Mouse (Mus musculus): ENCODE data around the gene Sap30l.
"Not testable (repeated sequence)": the region's sequence is repeated elsewhere in the genome, so short reads cannot be mapped to it uniquely, and the experiment has no call there.

Gene Sap30l

DNA sequence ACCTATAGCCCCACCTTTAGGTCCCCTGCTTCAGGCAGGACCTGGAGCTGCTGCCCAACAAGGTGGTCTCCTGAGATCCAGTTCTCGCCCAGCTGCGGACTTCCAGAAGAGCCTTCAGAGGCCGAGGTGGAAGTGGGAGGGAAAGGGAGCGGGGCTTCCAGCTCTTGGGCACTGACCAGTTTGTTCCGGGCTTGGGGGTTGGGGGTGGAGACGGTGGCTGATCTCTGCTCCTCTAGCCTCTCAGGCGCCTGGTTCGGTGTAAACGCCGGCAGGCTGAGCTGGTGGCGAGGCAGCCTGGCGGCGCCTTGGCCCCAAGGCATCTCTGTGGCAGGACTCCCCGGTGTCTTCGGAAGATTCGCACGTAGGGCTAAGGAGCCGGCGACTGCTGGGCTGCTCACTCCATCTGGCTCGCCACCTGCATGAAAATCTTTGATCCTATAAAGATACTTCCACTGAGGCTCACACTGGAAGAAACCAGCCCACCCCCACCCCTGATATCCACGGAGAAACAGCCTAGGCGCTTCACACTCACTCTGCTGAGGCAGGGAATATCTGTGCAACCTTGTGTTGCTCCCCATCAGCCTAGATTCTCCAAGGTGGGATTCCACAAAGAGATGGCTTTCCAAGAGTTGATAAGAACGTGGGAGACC, 31.2 kb downstream of the Sap30l start, which contains the start of gene Hand1:
Gene Hand1, minus strand, starts transcription at position 267 of the 650 bp plus-strand sequence.
- DNase-seq, result no peak

DNA sequence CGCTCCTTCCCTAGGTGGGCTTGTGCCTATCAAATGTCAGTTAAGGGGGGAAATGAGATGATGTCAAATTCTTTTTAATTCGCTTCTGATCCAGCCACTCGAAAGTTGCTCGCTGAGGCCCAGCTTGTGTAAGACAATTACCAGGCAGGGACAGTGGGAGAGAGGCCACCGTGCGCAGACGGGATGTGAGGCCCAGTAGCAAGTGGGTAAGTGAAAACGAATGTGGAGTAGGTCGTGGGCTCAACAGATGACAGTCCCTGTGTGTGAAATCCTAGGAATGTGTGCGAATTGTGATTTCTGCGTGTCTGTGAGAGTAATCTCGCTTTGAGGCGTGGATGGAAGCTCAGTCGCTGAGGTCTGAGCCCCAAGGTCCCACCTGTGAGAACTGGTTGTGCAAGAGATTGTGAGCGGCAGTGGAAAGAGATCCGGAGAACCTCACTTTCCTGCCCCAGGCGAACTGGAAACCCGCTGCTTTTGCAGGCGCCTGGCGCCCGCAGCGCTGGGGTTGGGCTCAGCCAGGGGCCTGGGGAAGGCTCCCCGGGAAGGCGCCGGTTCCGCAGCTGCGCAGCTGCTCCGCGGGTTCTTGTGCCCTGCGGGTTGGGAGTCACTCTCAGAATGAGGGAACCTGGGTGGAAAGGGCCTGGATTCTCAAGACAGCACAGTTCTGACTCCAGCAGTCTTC, 32.0 kb downstream of the Sap30l start:
- DNase-seq, result no peak

DNA sequence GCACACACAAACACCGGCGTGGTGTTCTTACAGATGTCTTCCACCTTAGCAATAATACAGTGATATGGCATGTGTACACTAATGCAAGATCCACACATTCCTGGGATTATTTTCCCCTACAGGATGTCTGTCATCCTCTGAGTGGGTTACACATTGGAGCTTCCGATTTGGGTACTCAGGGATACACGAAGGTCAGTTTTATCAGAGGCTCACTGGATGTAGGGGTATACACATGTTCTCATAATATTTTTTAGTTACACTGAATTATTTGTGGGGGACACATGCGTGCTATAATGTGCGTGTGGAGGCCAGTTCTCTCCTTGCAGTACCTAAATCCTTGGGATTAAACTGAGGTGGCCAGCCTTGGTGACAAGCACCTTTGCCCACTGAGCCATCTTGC, 32.6 kb downstream of the Sap30l start:
- no peak for DNase-seq

DNA sequence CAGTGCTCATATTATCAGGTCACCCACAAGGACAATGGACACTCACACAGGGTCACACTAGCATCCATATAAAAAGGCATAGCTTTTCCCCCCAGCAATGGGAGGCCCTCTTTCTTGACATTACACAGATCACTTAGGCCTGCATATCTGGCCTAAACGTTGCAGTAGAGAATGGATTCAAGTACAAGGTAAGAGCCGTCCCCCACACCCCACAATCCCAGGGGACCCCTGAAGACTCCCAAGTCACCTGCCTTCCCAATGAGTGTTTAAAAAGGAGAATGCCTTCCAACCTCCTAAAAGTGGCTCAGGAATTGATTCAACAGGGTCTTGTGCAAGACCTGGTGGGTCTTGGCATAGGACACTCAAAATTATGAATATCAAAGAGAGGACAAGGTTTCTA, 33.9 kb downstream of the Sap30l start:
- DNase-seq, result no peak

DNA sequence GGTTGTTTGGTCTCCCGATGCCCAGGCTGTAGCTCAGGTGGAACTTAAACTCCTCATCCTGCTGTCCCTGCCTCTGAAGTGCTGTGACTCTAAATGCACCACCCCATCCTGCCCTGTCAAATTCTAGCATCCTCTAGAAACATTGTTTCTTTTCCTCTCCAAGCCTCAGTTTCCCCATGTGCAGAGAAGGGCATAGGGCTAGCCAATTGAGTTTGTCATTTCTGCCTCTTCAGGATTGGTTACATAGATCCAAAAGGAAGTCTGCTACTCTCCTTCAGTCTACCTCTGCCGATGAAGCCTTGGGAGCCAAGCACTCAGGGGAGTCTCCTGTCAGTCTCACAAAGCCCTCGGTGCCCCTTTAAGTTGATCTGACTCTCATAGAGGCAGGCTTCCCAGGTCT, 34.5 kb downstream of the Sap30l start:
- DNase-seq, result no peak

DNA sequence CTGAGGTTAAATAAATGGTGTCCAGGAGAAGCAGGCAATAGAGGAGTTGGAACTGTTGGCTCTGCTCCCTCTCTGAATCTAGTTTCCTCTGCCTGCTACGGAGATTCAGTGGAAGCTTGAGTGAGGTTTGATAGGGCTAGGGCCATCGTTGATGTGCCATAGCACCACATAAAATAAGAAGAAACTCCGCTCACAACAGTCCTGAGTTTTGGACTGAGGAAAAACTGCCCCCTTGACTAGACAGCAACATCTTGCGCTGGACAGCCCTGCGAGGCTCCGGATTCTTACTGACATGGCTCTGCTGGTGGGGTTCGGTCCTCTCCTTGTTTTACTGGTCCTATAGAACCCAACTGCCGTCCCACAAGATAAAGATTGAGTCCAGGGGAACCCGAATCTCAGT, 35.0 kb downstream of the Sap30l start:
- no peak for DNase-seq

DNA sequence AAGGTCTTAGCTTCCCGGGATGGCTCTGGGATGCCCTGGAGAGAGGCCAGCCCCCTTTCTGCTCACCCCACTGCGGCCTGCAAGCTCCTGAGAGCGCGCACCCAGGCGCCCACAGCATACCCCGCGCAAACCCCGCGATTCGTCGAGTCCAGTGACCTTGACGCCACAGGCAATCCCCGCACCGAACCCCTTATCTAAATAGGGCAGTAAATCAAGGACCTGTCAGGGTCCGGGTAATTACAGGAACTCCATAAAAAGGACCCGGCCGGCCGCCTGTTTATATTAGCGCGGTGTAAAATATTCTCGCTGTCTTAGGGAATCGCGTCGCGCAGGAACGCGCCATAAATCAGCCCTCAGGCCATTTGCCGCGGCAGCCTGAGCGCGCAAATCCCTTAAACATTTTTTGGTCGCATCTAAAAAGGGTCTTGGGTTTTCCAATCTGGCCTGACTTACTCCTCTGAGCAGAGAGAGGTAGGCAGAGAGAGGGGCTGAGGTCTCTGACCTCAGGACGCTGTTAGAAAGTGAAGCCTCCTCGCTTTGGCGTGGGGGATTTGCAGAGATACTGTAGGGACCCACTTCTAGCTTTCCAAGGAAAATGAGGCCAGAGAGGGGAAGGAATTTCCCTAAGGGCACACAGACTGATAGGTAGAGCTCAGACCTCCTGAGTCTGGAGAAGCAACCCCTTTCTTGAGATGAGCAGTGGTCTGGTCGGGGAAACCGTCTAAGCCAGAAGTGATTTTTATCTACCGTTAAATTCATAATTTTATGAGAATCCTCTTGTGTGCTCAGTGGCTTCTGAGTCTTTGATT, 35.6 kb downstream of the Sap30l start:
- DNase-seq, result no peak

DNA sequence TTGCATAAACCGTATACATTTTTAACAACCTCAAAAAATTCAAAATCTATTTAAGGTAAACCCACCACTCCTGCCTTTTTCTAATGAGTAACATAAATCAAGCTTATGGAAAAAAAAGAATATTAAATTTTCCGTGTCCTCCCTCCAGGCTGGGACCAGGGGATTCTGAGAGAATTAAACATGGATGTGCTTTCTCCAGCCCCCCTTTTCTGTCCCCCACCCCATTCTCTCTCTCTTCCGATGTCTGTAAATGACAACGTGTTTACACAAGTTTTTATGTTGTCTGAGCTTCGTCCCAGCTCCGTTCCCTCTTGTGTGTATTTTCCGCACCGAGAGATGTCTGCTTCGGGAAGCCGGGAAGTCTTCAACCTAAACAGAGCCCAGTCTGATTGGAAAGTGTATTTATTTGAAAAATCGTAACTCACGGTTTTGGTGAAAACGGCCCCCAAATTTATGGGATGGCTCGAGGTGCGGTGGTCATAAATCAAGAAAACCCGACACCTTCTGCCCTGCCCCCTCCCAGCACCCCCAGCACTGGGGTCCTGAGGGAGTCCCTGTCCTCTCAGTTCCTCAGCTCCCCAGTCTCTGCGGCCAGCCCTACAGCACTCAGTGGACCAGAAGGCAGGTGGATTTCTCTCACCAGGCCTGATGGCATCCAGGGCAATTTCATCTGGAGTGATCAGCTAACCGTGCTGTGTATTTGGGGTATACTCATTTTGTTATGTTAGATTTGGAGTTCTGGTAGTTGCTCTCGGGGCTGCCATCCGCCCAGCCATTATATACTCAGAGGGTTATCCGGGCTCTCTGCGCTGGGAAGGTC, 36.6 kb downstream of the Sap30l start:
- no peak for DNase-seq

DNA sequence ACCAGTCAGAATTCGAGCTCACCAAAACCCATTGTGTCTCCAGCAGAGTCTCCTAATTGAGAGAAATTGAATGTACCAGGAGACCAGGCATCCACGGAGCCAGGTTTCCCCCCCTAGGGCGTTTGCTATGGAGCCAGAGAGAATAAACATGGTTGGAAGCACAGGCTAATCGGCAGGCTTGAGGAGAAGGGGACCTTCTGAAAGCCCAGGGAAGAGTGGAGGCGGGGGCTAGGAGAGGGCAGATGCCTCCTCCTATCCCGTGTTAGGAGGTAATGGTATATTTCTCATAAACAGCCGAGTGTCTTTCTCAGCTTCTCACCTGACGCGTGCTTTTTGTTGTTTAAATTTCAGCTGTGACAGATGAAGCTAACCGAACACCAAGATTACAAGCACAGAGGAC, 39.5 kb downstream of the Sap30l start:
- no peak for DNase-seq

DNA sequence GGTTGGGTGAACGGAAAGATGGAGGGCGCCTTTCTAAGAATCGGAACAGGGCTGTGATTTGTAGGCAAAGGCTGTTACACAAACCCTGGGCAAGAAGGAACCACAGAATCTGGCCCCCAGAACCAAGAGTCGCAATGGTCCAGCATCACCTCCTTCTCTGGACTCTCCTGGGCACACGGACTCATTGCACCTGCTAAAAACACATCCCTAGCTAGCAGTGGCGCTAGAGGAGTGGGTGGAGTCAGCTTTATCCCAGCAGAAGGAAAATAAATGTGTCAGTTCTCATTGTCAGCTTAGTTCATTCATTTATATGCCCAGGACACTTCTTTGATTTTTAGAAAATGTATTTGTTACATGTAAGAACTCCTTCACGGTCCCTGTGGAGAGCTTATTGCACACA, 40.0 kb downstream of the Sap30l start:
- DNase-seq, result no peak

DNA sequence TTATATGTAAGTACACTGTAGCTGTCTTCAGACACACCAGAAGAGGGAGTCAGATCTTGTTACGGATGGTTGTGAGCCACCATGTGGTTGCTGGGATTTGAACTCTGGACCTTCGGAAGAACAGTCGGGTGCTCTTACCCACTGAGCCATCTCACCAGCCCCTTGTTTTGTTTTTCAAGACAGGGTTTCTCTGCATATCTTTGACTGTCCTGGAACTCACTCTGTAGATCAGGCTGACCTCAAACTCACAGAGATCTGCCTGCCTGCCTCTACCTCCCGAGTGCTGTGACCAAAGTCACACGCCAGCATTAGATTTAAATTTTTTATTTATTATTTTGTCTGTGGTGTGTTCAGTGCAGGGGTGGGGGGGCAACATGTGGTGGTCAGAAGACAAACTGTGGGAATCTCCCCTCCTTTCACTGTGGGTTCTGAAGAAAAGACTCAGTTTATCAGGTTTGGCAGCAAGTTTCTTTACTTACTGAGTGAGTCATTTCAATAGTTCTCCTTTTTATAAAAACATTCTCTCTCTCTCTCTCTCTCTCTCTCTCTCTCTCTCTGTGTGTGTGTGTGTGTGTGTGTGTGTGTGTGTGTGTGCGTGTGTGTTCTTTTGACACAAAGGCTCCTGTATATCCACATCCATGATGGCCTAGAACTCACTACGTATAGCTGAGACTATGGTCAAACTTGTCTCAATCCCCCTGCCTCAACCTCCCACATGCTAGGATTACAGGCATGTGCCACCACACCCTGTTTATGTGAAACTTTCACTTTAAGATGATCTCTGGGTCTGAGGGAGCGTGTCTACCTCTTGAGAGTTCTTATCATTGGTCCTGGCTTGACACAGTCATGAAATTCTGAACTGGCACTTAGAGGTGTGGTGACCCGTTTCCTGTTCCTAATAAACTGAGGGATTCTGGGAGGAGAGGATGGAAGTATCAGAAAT, 45.3 kb downstream of the Sap30l start:
- not testable (repeated sequence) for DNase-seq

DNA sequence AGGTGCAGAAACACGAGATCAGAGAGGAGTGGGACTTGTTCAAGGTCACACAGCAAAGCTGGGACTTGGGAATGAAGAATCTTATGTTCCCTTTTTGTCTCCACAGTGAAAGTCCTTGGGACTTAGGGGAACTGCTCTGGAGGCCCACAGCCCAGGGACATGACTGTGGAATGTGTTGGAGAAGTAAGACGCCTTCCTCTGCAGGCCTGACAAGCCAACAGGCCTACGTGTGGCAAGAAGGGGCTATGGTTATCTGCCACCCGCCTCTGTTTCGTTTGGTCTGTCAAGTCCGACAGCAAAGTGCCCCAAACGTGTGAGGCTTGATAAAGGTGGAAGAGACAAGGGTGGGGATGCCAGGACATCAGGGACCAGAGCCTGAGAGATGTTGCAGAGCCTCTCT, 46.0 kb downstream of the Sap30l start:
- DNase-seq, result no peak

DNA sequence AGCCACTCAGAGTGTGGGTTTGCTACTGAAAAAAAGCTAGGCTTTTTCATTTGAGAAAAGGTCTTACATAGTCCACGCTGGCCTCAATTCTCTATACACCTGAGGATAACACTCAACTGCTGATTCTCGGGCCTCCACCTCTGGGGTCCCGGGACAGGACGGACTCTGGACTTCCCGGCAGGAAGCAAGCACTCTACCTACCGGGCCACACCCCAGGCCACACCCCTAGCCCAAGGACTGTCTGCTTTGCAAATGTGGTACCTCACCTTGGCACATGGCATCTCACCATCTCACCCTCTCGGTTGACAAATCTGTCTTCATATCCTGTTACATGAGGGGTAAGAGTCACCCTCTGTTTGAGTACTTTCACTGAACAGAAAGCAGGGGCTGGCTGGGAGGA, 48.9 kb downstream of the Sap30l start:
- DNase-seq, result no peak

DNA sequence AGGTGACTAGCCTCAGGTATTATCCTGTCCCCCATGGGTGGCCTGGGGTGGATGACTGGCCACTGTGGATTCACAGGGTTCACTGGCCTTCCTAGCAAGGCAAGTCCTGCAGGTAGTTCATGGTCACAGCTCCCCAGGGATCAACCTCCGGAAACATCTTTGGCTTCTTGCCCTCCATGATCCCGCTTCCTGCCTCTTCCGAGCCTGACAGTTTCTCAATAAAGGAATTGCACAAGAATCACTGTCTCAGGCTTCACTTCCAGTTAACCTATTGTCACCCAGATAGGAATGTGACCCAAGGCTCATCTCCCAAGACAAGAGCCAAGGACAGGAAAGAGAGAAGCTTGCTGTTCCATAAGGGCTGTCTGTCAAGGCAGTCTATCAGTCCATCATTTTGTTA, 49.5 kb downstream of the Sap30l start:
- no peak for DNase-seq

DNA sequence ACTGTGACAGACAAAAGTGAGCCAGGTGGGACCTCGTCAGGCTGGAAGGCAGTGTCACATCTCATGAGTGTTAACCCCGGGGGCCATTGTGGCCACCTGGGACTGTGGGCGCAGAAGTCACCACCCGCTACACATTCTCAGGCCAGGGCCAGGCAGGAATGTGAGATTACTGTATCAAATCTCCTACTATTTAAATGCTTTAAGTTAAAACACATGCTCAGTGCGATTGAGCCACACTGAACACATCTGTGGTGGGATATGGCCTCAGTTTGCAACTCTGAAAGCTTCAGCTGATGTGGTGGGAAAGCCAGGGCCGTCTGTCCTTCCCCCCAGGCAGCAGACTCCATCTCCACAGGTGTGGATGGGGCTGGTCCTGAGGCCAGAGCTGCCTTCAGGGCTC, 52.1 kb downstream of the Sap30l start:
- DNase-seq, result no peak

DNA sequence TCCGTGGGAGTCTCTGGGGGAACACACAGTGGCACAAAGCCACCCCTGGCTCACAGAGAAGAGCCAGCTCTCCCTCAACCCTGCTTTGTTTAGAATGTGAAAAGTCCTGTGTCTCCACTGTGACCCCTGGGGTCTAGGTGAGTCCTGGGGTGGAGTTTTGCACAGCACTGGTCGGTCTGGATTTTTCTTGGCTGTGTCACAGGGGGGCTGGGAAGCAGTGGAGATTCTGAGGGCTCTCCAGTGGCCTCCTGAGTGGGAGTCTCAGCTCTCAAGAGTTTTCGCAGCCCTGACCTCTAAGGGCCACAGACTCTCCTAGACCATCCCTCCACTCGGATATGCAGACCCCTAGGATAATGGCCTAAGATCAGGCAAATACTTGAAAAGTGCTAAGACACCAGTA, 56.3 kb downstream of the Sap30l start:
- DNase-seq, result no peak
